Mouse (Mus musculus) neural tube, embryonic 11.5 days (tissue): Measurements from ENCODE around the gene Ints4. TPM values are rescaled to one million over a fixed set of nuclear protein-coding genes. Genes with fewer than 3 reads are reported as not detected.
A peak's percentile ranks its signal among the peaks of the same experiment; 100 is the strongest.

Experiments
- ATAC-seq: fragments of 200-750 bp; cut with Nextera tagmentation; 2 replicates; pipeline ENCODE4 v1.8.0; 2017; ENCODE audit warnings: moderate number of reproducible peaks, mild to moderate bottlenecking, moderate TSS enrichment, moderate library complexity; ENCODE audit not compliant: insufficient read depth, low FRiP score, low TSS enrichment
- DNase-seq: peaks from one replicate; pipeline ENCODE4 v3.0.0-alpha.2; 2015; ENCODE audit warnings: low spot score
- H3K27ac ChIP-seq: fragments of 300-500 bp; sonication (generic); 2 replicates; pipeline ENCODE4 v1.5.1; 2014; ENCODE audit warnings: low read depth, mild to moderate bottlenecking, low read length
- H3K27me3 ChIP-seq: fragments of 300-500 bp; sonication (generic); 2 replicates; pipeline ENCODE4 v1.6.1; 2014; ENCODE audit warnings: mild to moderate bottlenecking, low read length, mixed read lengths; ENCODE audit not compliant: control insufficient read depth, insufficient read depth
- H3K36me3 ChIP-seq: fragments of 300-500 bp; sonication (generic); 2 replicates; pipeline ENCODE4 v1.6.1; 2014; ENCODE audit warnings: mild to moderate bottlenecking, low read length, moderate library complexity, mixed read lengths; ENCODE audit not compliant: control insufficient read depth, insufficient read depth
- H3K4me1 ChIP-seq: fragments of 300-500 bp; sonication (generic); 2 replicates; pipeline ENCODE4 v1.6.1; 2014; ENCODE audit warnings: low read length, mixed read lengths; ENCODE audit not compliant: control insufficient read depth, insufficient read depth
- H3K4me2 ChIP-seq: fragments of 300-500 bp; sonication (generic); 2 replicates; pipeline ENCODE4 v1.6.1; 2014; ENCODE audit warnings: low read depth, mild to moderate bottlenecking, moderate library complexity
- H3K4me3 ChIP-seq: fragments of 300-500 bp; sonication (generic); 2 replicates; pipeline ENCODE4 v1.5.1; 2014; ENCODE audit warnings: low read depth, low read length
- H3K9ac ChIP-seq: fragments of 300-500 bp; sonication (generic); 2 replicates; pipeline ENCODE4 v1.6.1; 2014; ENCODE audit warnings: mild to moderate bottlenecking, low read length
- H3K9me3 ChIP-seq: fragments of 300-500 bp; sonication (generic); 2 replicates; pipeline ENCODE4 v1.6.1; 2016; ENCODE audit warnings: low read length; ENCODE audit not compliant: control insufficient read depth
- WGBS: fragments of 180-500 bp; shearing (Covaris S2); extraction: QIAGEN DNeasy Blood & Tissue Kit; methylation state at CpG from one replicate; pipeline ENCODE4 v1.1.7; 2014; 5-methylcytosine and 5-hydroxymethylcytosine counted together
- polyA plus RNA-seq: library from polyadenylated mRNA; unstranded; fragments of >200 nt; fragmentation: Nextera tagmentation; extraction: Ambion mirVana; gene quantifications from 2 replicates; pipeline ENCODE4 v1.2.1, GENCODE M21; 2014

Gene Ints4
- polyA plus RNA-seq, 1 experiment from 2014 or later: 65.2 TPM

DNA sequence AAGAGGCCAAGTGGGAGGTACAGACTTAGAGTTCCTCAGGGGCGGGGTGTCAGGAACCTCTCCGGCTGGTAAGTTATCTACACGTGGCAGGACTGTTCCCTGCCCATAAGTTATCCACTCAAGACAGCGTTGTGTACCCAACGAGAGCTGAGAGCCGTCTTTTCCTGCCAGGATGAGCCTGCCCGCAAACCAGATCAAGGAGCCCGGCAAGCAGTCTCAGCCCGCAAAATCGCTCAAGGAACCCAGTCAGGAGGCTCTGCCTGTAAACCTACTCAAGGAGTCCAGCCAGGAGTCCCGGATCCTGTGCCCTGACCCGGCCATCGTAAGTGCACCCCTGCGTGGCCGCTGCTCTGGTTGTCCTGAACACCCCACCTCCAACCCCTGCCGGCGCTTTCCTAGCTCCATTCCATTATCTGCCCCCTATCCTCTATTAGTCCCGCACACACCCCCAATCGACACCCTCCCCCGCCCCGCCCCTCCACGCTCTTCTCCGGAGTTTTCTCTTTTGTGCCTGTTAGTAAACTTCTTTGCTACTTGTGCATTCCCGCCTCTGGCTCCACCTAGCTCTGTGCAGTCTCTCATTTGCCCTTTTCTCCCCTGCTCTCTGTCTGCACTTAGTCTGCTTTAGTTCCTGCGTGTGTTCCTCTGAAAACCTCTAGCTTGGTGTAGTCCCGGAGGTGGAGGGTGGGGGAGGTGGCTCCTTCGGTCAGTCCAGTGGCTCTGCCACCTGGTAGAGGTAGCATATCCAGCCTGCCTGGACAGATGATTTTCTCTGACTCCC lies 27.4 kb upstream of the Ints4 start:
- H3K4me2 ChIP-seq: peak overlapping the region; percentile 65
- peaks cover 6% of the 10 kb centered on the region; the same call in 1 of the 2 replicates for H3K4me1 ChIP-seq
- no peak overlapping the region for H3K27ac ChIP-seq
- DNase-seq (peak; percentile 23), ATAC-seq (no peak)
- peak overlapping the region; percentile 31 for H3K4me3 ChIP-seq
- peak overlapping the region; percentile 53 for H3K9ac ChIP-seq
- H3K9me3 ChIP-seq: no peaks in the 10 kb centered on the region
- WGBS: 8% methylated on average over 27 of the region's 27 CpGs
- no peaks in the 10 kb centered on the region for H3K36me3 ChIP-seq
- no peaks in the 10 kb centered on the region for H3K27me3 ChIP-seq

DNA sequence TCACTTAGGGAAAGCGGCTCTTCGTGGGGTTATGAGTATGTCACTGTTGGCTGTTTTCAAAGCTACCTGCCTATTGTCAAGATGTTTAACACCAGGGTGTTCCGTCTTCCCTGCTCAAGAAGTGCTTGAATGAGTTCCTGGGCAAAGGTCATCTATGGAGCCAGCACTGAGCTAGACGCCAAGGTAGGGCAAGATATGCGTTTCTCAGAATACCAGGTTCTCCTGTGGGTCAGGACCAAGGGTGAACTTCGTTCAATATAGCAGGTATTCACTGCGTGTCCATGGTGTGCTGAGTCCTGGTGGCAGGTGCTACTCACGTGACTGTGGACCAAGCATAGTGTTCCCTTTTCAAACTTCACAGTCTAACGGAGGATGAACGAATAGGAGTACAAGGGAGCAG lies 26.0 kb upstream of the Ints4 start:
- Histone ChIP-seq H3K27me3 (no peaks in the 10 kb centered on the region), H3K27ac (no peak overlapping the region), H3K4me3 (no peak overlapping the region), H3K36me3 (no peaks in the 10 kb centered on the region), H3K4me2 (no peak overlapping the region), H3K9me3 (no peaks in the 10 kb centered on the region), H3K9ac (no peak overlapping the region), H3K4me1 (peaks cover 6% of the 10 kb centered on the region; the same call in 1 of the 2 replicates)
- no peak for DNase-seq
- ATAC-seq: no peak
- 94% methylated on average over 10 of the region's 10 CpGs for WGBS

DNA sequence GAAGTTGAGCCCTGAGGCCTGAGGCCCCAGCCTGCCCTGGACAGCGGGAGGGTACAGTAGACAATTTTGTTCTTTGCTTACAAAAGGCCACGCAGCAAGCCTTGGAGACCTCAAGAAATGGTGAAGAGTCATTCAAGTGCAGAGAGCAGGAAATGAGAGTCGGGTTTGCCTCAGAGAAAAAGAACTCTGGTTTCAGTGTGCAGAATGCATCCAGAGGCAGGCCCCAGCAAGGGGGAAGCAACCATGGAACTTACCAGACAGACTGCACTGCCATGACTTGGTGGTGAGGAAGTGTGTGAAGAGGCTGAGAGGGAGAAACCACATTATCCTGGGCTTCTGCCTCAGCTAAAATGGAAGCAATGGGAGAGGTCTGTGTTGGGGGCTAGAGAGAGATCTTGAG lies 25.2 kb upstream of the Ints4 start:
- Histone ChIP-seq H3K4me3 (no peak overlapping the region), H3K4me2 (no peak overlapping the region), H3K36me3 (no peaks in the 10 kb centered on the region), H3K27me3 (no peaks in the 10 kb centered on the region), H3K27ac (no peak overlapping the region), H3K9me3 (no peaks in the 10 kb centered on the region), H3K9ac (no peak overlapping the region), H3K4me1 (peaks cover 6% of the 10 kb centered on the region; the same call in 1 of the 2 replicates)
- DNase-seq (no peak), ATAC-seq (no peak)
- 77% methylated on average over 3 of the region's 3 CpGs for WGBS

DNA sequence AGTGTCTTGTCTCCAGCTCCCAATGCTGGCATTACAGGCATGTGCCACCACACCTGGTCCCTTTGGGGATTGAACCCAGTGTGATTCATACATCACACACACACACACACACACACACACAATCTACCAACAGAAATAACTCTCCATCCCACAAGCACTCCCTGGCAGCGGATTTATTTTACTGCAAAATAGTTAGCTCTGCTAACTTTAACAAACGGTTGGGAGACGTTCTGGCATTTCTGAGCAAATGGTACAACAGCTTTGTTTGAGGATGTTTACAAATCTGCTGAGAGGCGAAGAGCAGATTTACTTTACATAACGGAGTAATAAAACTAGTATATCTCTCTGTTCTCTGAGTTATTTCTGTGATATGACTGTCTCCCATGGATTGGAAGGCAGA lies 7.8 kb upstream of the Ints4 start:
- no peaks in the 10 kb centered on the region for H3K9me3 ChIP-seq
- no peaks in the 10 kb centered on the region for H3K4me1 ChIP-seq
- H3K4me2 ChIP-seq: no peak overlapping the region
- no peak overlapping the region for H3K27ac ChIP-seq
- H3K9ac ChIP-seq: no peak overlapping the region
- ATAC-seq (no peak), DNase-seq (no peak)
- WGBS: 83% methylated on average over 5 of the region's 5 CpGs
- H3K27me3 ChIP-seq: no peaks in the 10 kb centered on the region
- H3K36me3 ChIP-seq: no peaks in the 10 kb centered on the region
- no peak overlapping the region for H3K4me3 ChIP-seq

DNA sequence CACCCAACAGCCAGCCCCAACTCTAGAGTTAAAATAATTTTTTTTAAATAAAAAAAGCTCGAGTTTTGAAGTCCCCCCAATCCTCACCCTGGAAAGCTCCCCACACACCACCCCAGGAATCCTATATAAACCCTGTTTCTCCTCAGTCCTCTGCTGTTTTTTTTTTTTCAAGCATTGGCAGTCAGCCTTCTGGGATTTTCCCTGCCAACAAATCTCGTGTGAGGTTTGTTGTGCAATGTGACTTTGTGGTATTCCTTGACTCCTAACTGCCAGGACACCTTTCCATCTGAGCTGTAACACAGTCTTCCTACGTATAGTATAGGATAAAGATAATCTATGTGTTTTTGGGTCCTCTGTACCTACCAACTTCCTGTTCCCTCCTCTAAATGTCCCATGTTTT lies 1.4 kb upstream of the Ints4 start:
- peaks cover 4% of the 10 kb centered on the region; the same call in 1 of the 2 replicates for H3K4me1 ChIP-seq
- no peak overlapping the region for H3K27ac ChIP-seq
- no peak for ATAC-seq
- H3K4me2 ChIP-seq: no peak overlapping the region
- H3K36me3 ChIP-seq: no peaks in the 10 kb centered on the region
- H3K9me3 ChIP-seq: no peaks in the 10 kb centered on the region
- H3K9ac ChIP-seq: no peak overlapping the region
- DNase-seq: no peak
- 71% methylated on average over 3 of the region's 3 CpGs for WGBS
- H3K4me3 ChIP-seq: no peak overlapping the region
- no peaks in the 10 kb centered on the region for H3K27me3 ChIP-seq

DNA sequence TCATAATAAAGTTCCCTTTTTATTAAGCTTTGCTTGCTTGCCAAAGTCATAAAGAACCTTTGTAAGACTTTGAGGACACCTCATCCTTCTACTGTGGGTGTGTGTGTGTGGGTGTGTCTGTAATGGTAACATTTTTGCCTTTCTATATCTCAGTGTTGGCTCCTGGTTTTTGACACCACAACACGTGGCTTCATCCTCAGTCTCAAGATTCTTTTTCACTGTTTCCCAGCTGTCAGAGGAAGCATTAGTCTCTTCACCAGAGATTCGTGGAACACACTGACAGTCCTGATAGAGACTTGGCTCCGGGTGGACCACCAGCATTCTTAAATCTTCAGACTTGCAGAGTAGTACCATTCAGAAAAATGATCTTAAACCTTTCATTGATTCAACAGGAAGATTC lies 466 bp upstream of the Ints4 start:
- H3K36me3 ChIP-seq: 0 out of 2 replicates have a peak, but pooled peaks cover 2% of the 10 kb centered on the region
- no peak for DNase-seq
- no peaks in the 10 kb centered on the region for H3K27me3 ChIP-seq
- ATAC-seq: no peak
- H3K4me2 ChIP-seq: peak overlapping the region; percentile 33
- H3K9ac ChIP-seq: no peak overlapping the region
- H3K27ac ChIP-seq: no peak overlapping the region
- 27% methylated on average over 3 of the region's 3 CpGs for WGBS
- H3K4me3 ChIP-seq: 0 out of 2 replicates have a peak overlapping the region, but pooled peaks have one; percentile 75
- no peaks in the 10 kb centered on the region for H3K9me3 ChIP-seq
- H3K4me1 ChIP-seq: peaks cover 4% of the 10 kb centered on the region; the same call in 1 of the 2 replicates

DNA sequence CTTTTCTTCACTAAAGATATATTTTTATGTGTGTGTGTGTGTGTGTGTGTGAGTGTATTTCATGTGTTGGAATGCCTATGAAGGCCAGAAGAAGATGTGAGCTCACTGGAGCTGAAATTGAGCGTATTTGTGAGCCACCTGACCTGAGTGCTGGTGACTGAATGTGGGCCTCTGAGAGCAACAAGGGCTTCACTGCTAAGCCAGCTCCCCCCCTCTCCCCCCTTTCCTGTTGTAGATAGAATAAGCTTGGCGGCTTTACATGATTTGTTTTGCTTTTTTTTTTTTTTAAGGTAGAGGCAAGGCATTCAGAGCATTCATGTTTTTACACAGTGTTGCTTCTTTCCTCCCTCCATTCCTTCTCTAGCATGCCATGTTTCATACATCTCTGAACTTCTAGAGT lies 2.6 kb downstream of the Ints4 start:
- no peak overlapping the region for H3K9ac ChIP-seq
- ATAC-seq: no peak

DNA sequence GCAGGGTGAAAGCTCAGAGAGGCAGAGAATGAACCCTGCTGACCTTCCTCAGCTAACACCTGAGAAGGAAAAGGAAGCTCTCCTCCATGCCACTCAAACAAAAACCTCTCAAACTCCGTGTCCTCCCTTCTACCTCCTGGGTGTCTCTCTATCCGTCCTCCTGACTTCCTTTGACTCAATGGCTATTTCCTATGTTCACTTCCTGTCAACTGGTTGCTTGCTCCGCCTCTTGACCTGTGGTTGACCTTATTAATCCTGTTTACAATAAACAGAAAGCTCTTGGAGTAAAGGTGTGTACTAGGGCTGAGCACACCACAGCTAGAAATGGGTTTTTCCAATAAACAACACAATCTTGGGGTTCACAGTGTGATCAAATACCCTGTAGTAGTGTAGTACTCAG lies 10.4 kb downstream of the Ints4 start:
- ATAC-seq: no peak
- Histone ChIP-seq H3K9ac (no peak overlapping the region), H3K9me3 (no peaks in the 10 kb centered on the region), H3K27me3 (no peaks in the 10 kb centered on the region), H3K4me1 (no peaks in the 10 kb centered on the region), H3K27ac (no peak overlapping the region), H3K4me3 (no peak overlapping the region), H3K36me3 (peaks cover 3% of the 10 kb centered on the region), H3K4me2 (no peak overlapping the region)
- DNase-seq: no peak
- 82% methylated on average over 3 of the region's 3 CpGs for WGBS

More for the DNA sequence above, 2.6 kb downstream of the Ints4 start:
- WGBS: 95% methylated on average over 2 of the region's 2 CpGs
- no peak overlapping the region for H3K27ac ChIP-seq
- H3K4me3 ChIP-seq: no peak overlapping the region
- peaks cover 4% of the 10 kb centered on the region; the same call in 1 of the 2 replicates for H3K4me1 ChIP-seq
- H3K9me3 ChIP-seq: no peaks in the 10 kb centered on the region
- H3K4me2 ChIP-seq: no peak overlapping the region
- DNase-seq: no peak
- no peaks in the 10 kb centered on the region for H3K27me3 ChIP-seq
- H3K36me3 ChIP-seq: peaks cover 4% of the 10 kb centered on the region; the same call in 1 of the 2 replicates

DNA sequence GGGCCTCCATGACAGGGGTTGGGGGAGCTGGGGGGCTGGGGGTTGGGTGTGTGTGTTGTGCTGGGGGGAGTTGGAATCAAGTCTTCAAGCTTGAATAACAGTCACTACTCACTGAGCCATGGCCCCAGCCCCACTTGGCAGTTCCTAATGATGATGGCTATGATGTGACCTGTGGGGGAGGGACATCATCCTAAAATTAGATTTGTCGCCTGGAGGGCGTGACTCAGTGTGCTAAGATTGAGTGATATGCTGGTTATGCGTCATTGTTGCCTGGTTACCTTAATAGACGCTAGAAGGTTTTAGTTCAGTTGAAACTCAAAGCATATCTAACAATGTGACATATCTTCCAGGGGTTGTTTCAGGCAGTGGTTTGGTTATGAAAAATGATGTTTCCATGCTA lies 11.7 kb downstream of the Ints4 start:
- WGBS: 95% methylated on average over 4 of the region's 4 CpGs
- H3K27ac ChIP-seq: no peak overlapping the region
- H3K27me3 ChIP-seq: no peaks in the 10 kb centered on the region
- ATAC-seq (no peak), DNase-seq (no peak)
- H3K9ac ChIP-seq: no peak overlapping the region
- H3K4me1 ChIP-seq: no peaks in the 10 kb centered on the region
- no peaks in the 10 kb centered on the region for H3K9me3 ChIP-seq
- no peaks in the 10 kb centered on the region; the same call in 1 of the 2 replicates for H3K36me3 ChIP-seq
- H3K4me2 ChIP-seq: no peak overlapping the region
- H3K4me3 ChIP-seq: no peak overlapping the region
